Mouse (Mus musculus) adrenal gland, adult 8-10 months (tissue): Measurements from ENCODE around the gene Map3k5. TPM values are rescaled to one million over a fixed set of nuclear protein-coding genes. Genes with fewer than 3 reads are reported as not detected.

Experiments
- DNase-seq: peaks from one replicate; pipeline ENCODE4 v3.0.0; 2022
- total RNA-seq, 4 experiments: library from RNA; stranded (reverse); gene quantifications; 2 replicates each; pipeline ENCODE4 v1.2.4; 2022

Map3k5 gene
- total RNA-seq, 4 experiments from 2014 or later: 19.0 to 29.6 (median 22.3) TPM

DNA sequence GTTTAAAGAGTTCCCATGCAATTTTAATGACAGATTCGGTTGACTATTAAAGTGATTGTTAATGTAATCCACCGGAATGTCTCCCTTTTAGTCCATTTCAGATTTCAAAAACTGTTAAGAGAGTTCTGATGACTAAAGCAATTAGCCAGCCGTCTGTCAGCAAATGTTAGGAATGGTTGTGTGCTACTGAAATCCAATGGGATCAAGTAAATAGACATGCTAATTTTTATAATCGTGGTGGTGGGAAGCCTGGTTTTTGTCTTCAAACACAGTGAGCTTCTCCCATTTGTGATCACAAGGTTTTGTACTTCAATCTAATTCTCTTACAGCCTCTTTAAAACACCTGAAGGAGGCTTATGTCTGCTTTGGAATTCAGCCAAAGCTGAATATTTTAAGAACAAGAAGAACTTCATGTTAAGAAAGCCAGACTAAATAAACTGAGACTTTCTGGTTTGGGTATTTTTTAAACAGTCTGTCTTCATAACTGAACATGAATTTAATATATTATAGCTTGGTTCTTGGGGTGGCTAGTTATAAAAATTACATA lies 1.6 kb downstream of the Map3k5 start:
- DNase-seq: no peak

DNA sequence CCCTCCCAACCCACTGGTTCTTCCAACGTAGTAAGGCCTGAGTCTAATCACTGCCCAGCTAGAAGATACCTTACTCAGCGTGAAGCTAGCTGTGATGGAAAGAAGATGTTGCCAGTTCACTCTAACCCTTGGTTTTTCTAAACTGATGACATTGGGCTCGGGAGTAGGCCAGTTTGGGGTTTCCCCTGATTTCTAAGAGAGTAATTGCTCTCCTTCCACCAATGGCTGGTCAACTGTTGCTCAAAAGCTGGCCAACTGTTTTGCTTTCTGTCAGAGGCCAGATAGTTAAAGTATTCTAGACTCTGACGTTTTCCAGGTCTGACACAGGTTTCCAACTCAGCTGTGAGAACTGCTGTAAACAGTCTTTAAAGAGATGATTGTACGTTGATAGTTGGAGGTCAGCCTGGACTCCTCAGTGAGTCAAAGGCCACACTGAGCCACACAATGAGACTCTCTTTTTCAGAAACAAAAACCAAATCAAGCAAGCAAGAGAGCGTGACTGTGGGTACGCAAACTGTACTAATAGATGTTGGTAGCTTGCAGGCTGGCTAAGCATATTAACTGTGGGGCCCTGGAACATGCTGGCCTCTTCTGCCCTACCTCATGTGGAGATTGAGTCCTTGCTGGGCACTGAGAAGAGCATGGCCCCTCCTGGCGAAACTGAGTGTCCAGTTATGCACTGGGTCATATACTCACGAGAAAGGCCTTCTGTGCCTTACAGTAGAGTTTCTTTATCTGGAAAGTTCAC lies 2.9 kb downstream of the Map3k5 start:
- no peak for DNase-seq

DNA sequence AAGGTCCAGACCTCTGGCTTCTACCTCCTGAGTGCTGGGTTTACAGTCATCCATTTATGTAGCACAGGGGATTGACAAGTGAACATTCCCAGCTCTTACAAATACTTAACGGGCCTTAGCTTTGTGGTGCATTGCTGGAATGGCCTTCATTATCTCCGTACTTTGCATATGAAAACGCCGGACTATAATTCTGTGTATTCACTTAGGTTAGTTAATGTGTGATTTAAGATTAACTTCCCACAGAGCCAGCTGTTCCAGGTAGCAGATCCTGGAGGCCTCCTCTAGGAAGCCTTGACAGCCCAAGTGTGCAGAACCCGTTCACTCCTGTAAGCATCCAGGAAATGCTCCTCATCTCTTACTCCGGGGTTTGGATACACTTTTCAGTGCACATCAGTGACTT lies 4.5 kb downstream of the Map3k5 start:
- no peak for DNase-seq

DNA sequence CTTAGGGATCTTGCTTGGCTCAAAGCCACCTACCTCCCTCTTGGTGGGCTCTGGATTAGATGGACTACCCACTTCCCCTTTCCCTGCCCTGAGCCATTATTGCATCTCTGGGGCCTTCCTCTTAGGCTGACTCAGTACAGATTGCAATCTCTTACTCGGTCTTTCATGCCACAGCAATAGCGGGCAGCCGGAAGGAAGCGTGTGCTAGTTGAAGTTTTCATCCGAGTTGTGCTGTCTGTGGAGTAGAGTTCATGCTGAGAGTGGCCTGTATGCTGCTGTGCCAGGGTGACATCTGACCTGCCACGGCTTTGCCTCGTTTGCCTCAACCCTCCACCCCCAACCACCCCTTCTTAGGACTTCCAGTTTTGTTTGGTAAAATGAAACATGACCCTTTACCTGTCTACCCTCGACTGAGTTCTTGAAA lies 5.0 kb downstream of the Map3k5 start:
- no peak for DNase-seq

DNA sequence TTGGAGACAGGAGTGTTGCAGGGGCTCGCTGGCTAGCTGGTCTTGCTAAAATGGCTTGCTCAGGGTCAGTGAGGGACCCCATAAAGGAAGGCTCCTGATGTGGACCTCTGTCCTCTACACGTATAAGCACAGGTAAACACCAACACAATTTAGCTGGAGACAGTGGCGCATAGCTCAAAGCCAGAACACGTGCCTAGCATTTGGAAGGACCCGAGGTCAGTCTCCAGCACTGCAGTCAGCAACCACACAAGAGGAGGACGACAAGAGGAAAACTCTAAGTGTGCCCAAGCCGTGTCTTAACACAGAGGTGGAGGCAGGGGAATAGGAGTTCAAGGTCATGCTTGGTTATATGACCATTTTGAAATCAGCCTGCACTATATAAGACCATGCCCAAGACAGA lies 5.9 kb downstream of the Map3k5 start:
- DNase-seq: no peak

DNA sequence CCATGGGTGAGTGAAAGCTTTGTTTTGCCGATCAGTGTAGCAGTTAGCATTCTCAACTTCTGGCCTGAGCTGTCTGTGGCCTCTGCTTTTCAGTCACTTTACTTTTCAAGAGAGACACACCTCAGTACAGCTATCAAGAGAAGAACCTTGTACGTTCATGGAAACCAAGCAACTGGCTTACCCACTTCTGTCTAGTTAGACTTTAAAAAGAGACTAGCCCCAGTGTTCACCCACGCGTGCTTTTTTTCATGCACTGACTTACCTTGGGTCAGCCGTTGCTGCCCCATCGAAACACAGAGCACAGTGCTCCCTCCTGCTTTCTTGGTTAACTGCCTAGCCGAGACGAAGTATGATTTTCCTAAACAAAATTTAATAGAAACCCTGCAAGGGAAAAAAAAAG lies 6.4 kb downstream of the Map3k5 start:
- DNase-seq: no peak

DNA sequence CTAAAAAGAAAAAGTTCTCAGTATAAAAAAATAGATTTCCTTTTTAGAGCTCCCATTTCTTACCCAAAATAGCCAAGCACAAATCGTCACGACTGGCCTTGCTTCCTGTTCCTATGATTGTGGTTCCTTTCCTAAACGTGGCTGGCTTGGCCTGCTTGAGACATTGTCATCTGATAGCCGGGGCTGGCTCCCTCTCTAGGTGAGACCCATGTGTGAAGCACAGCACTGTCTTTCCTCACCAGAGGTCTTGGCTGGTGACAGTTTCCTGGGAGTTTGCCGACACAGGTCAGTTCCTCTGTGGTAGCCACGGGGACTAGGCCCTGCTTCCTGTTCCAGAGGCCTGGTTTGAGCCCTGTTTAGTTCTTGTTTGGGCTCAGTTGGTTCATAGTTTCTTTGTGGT lies 6.8 kb downstream of the Map3k5 start:
- no peak for DNase-seq

DNA sequence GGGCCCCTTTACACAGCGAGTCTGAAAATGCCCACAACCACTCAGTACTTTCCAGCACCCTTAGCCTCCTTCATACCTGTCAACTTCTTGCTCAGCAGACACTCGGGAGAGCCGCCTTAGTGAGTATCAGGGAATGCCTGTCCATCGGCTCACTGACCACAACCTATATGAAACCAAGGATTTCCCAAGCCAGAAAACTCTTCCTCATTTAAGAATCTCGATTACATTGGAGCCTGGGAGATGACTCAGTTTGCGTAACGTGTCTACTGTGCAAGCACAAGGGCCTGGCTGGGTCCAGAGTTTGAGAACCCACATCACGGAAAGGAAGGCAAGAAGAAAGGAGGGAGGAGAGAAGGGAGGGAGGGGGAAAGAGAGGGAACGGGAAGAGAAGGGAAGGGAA lies 7.6 kb downstream of the Map3k5 start:
- no peak for DNase-seq

DNA sequence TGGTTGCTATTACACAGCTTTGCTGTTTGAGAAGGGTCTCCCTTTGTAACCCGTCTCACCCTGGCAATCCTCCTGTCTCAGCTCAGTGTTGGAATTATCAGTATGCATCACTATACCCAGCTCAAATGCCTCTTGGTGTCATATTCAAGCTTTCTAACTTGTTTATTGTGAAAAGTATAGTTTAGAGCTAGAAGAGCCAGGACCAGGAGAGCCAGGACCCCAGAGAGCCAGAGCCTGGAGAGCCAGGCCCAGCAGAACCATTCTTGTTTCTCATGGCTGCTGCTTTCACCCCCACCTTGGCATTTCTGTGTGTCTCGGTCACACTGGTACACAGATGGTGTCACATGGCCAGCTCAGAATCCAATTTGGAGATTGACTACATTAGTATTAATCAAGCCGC lies 8.3 kb downstream of the Map3k5 start:
- no peak for DNase-seq

DNA sequence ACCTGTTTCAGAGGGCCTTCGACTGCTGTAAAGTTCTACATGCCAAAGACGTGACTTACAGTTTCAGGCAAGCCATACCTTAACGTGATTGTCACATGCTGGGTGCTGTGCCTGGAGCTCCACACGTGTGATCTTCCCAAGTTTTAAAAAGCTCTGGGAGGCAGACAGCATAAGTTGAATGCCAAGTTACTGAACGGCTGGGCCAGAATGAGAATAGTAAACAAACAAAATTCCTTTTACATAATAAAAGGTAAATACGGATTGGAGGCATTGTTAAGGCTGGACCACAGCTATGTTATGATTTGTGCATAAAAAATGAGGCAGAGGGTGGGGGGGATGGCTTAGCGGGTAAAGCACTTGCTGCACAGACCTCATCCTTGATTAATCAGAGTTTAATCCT lies 11.4 kb downstream of the Map3k5 start:
- no peak for DNase-seq

DNA sequence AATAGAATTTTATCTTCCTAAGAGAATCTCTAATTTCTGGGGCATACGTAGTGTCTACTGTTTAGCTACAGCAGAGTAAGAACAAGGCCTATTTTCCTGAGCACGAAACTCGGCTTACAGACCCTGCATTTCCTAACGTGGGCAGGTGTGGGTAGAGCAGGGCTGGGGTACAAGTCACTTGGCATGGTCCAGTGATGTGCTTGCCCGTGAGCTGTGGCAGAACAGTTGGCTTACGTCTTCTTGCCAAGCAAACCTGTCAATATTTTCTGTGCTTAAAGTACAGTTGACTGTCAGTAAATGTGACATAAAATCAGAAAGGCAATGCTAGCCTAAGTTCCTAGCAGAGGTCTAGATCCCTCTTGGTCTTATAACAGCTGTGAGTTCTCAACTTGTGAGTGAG lies 12.4 kb downstream of the Map3k5 start:
- no peak for DNase-seq

DNA sequence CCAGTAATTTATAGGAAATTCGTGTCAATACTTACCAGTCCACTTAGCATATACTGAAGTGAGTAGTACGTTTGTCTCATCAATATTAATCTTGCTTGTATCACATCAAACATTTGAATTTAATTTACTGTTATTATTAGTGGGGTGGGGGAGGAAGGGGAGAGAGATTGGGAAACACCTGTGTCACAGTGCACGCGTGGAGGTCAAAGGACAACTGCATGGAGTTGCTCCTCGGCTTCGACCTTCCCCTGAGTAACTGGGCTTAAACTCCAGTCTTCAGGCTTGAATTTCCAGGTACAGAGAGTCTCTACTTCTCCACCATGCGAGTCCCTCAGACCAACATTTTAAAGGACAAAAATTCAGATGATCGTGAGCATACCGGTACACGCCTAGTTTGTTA lies 13.2 kb downstream of the Map3k5 start:
- DNase-seq: no peak

DNA sequence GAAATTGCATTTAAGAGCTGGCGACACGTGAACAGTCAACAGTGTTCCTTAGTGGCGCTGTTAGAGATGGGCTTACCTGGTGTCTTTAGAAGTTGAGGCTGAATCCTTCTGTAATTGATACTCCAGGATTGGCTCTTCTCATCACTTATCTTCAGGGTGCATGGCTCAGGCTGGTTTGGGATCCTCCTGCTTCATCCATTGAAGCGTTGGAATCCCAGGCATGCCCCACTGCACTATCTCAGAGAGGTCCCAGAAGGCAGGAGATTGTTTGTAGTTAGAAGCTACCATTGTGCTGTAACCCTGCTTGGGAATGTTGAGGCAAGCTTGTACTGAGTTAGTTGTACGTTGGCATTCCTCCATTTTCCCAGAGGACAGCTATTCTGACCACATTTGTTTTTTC lies 13.6 kb downstream of the Map3k5 start:
- DNase-seq: no peak

DNA sequence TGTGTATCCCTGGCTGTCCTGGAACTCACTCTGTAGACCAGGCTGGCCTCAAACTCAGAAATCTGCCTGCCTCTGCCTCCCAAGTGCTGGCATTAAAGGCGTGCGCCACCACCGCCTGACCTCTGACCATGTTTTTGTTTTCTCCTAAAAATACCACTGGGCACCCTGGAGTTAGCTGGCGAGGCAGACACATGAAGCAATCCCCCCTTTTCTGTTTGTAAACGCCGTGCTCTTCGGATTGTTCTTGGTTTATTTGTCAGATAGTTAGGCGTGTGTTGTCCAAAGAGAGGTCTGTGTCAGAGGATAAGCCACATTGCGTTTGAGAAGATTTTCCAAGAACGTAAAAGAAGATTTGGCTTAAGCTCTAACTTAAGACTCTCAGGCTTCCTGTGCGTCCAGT lies 14.1 kb downstream of the Map3k5 start:
- DNase-seq: no peak

DNA sequence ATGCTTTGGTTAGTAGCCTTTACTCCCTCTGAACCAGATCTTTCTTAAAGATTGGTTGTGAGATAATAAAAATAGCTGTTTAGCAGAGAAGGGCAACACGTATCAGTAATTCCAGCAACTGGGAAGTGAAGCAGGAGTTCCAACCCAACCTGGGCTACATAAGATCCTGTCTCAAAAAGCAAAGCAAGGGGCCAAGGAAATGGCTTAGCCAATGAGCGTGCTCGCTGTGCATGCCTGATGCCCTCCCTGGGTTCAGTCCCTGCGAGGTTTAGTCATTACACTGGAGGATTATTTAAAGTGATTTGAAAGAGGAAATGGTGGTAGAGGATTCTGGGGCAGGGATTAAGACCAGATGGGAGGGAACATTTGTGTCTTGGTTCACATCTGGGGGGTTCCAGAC lies 14.8 kb downstream of the Map3k5 start:
- DNase-seq: no peak

DNA sequence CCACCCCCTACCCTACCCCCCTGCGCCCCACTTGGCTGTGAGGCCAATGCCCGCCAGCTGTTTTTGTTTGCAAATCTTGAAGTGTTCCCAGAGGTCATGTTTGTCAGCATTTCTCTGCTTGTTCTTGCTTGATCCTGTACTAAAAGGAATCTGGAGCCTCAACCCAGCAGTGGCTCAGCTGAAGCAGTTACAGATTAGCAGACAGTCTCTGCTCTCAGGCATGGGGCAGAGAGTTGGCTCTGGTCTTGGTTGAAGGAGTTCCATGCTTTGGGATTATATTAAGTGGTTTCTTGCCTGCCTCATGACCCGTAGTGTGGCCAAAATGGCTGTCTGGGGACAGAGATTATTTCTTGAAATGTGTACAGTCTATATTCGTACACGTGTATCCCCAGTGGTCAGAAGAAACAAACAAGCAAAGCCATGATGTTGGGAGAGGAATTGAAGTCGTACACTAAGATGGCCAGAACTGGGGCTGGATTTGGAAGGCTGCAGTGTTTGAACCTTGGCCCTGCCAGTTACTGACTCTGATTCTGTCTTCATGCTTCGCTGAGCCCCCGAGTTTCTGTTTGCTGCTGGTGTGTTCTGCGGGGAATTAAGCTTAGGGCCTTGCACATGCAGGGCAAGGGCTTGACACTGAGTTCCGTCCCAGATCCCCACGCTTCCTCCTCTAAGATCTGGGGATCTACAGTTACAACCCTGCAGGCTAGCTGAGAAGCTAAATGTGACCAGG lies 18.9 kb downstream of the Map3k5 start:
- no peak for DNase-seq

DNA sequence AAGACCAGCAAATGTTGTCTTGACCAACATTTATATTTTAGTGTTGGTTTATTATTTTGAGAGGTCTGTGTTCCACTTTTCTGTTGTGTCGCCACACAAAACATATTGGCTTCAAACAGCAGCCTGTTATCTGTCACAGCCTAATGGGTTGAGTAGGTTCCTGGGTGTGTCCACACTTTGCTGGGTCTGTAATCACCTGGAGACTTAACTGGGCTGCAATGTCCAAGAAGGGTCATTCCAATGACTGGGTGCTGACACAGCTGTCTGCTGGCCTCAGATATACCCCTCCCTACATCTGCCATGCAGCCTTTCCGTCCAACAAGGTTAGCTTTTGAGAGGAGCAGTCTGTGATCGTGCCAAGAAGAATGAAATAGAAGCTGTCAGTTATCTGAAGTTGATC lies 20.3 kb downstream of the Map3k5 start:
- no peak for DNase-seq

DNA sequence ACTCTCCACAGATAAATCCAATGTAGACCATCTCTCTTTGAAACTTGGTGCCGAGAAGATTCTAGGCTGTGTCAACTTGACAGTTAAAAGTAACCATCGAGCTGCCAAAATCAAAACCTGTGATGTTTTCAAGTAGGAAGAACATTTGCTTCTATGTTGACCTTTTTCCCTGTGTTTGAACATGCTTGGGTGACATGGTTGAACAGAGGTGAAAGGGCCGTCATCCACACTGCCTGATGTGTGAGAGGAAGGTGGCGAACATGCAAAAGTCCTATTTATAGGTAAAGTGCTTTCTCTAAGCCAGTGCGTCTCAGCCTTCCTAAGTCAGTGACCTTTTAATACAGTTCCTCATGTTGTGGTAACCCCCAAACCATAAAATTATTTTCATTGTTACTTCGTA lies 21.5 kb downstream of the Map3k5 start:
- no peak for DNase-seq

DNA sequence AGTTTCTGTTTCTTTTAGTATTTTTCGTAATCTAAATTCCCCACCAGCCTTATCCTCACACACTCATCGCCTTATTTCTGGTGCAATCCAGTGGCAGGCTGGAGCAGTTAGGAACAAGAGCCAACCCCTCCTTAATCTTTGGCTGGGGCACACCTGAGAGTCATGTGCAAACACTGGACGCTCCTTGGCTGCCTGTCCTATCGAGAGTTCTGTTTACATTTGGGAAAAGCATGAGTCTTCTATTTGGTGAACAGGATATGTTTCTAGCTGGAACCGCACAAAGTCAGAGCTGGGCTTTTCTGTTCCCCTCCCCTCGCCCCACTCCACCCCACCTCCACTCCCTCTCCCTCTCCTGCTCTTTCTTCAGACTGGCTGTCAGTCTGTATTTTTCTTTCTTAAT lies 22.5 kb downstream of the Map3k5 start:
- DNase-seq: no peak

DNA sequence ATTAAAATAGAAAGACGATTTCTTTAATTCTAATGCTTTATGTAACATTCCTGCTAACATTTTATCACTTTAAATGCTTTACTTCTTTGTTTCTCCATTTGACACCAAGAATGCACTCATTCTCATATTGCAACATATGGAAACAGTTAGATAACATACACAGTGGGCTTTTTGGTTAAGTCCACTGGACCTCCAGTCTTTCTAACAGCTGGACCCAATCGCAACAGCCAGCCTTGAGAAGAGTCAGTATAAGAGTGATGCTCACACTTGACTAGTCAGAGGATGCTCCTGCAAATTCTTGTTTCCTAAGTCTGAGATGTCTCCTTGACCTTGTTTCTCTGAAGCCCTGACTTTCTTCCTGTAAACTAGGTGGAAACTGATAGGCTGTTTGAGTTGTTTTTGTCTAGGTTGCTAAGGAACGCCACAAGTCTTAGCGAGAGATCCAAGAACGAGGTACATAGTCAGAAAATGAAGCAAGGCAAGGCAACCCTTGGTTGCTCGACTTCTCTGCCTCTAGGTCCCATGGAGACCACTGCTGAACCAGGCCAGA lies 26.6 kb downstream of the Map3k5 start:
- no peak for DNase-seq

DNA sequence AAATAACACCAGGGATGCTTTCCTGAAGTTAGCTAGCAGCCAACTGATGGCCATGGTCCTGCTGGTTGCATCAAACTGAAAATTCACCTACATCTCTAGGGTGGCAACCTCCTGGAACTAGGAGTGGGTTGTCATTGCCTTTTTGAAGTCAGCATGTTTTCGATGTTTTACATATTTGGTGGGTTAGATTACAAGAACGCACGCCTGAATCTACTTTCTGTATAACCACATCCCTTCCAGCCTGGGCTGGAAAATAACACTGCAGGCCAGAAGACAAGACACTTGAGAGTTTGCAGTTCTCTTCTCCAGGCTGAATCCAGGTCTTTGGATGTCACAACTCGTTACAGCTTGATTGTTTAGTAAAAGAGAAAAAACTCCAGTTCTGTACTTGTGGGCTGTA lies 28.5 kb downstream of the Map3k5 start:
- no peak for DNase-seq

DNA sequence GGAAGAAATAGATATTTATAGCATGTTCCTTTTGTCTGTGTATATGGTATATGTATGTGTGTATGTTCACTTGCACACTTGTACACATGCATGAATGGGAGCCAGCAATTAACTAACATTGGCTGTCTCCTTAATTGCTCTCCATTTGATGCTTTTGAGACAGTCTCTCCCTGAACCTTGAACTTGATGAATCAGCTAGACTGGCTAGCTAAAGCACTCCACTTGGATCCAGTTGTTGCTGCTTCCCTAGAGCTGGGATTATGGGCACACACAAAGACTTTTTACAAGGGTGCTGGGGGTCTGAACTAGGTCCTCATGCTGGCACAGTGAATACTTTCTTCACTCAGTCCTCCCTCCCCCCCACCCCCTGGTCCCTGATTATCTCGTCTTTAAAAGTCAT lies 28.9 kb downstream of the Map3k5 start:
- DNase-seq: no peak

DNA sequence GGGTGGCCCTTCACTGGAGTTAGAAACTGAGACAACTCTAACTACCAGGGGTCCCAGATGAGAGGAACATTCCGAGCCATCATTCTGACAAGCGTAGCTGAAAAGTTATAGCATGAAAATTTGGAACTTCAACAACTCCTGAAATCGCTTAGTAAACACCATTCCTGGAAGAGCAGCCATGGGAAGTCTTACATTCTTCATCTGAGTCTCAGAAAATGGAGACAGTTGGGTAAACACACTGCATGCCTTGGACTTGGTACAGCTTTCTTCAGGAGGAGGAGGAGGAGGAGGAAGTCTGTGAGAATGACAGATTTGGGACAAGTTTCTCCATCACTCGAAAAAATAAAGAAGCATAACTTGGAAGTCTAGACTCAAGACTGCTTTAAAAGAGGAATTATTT lies 29.8 kb downstream of the Map3k5 start:
- DNase-seq: no peak

DNA sequence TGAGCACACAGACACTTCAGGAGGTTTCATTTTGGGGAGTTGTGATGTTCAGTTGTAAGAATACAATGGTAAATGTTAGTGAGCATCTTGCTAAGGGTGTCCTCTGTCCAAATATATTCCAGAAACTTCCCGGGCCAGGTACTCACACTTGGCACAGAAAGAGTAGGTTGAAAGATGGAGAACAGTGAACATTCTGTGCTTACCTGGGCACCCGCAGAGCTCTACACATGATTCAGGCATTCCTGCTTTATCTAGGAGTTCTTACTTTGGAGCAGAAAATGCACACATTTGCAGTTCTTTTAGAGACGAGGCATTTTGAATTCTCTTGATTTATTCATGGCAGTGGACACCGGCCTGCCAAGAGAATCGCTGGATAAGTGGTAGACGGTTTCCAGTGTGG lies 32.3 kb downstream of the Map3k5 start:
- DNase-seq: no peak
